Mouse (Mus musculus): ENCODE data around the gene Borcs7.
"Not testable (repeated sequence)": the region's sequence is repeated elsewhere in the genome, so short reads cannot be mapped to it uniquely, and the experiment has no call there.

Borcs7 gene

DNA sequence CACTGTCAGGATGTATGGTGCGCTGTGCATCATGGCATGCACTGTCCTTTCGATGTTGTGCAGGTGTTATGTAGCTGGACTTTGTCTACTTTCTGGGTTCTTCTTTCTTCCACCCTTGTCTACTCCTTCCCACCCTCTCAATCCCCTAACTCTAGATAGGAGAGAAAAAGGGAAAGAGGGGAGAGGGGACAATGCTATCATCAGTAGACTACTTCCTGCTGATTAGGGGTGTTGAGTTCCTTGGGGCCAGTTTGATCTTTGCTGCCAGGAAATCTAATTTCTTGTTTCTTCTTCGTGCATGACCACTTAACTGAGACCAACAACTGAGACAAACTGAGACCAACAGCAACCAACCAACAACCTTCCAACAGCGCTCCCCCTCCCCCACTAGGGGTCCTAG lies 20.9 kb downstream of the Borcs7 start:
- DNase-seq (ENCODE audit: low spot score in 2 of 2), result no peak

DNA sequence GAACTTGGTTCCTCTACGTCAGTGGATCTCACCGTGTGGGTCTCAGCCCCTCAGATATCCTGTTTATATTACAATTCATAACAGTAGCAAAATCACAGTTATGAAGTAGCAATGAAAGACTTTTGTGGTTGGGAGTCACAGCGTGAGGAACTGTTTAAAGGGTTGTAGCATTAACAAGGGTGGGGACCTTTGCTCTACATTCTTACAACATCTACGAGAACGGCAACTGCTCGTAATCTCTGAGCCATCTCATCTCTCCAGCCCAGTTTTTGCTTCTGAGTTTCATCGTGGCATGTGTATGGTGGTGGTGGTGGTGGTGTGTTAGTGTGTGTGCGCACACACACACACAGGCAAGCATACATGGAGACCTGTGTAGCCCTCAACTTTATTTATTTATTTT lies 24.5 kb downstream of the Borcs7 start:
- DNase-seq (ENCODE audit: low spot score in 2 of 2), result no peak

DNA sequence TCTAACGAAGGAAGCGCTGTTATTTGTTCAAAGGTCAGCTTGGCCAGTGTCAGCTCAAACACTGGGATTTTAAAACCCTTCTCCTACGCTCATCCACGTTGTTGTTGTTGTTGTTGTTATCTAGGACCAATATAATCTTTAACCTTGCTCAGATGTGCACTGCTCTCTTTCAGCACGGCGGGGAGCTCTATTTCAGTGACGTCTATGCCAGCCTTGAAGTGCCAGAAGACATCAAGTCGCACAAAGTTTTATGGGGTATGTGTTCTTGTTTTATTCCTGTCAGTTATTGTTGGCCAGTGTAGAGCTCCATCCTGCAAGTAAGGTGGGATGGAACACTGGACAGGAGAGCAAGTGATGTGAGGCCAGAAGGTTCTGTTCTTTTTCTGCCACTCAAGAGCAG lies 25.3 kb downstream of the Borcs7 start:
- no peak for DNase-seq (ENCODE audit: low spot score in 2 of 2)

- DNase-seq (ENCODE audit: low spot score in 2 of 2), result no peak
Observed at GRCm38 (mm10) chr19:46718150-46718549, 28.4 kb downstream of the Borcs7 start.

DNA sequence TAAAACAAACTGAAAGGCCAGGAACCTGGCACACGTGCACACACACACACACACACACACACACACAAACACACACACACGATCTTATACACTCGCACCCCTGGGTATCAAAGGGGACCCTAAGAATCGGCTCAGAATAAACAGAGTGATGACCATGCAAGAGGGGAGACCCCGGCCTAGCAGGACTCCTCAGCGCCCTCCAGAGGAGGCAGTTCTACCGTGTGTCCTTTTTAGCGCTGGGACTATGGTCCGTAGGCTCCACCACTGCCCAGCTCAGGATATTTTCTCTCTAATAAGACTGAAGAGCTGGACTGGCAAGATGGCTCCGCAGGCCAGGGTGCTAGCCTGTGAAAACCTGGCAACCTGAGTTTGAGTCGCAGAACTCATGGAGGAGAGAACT lies 34.7 kb downstream of the Borcs7 start:
- no peak for DNase-seq (ENCODE audit: low spot score in 2 of 2)

- DNase-seq (ENCODE audit: low spot score in 2 of 2), result no peak
Observed at GRCm38 (mm10) chr19:46726142-46726541, 36.4 kb downstream of the Borcs7 start.

DNA sequence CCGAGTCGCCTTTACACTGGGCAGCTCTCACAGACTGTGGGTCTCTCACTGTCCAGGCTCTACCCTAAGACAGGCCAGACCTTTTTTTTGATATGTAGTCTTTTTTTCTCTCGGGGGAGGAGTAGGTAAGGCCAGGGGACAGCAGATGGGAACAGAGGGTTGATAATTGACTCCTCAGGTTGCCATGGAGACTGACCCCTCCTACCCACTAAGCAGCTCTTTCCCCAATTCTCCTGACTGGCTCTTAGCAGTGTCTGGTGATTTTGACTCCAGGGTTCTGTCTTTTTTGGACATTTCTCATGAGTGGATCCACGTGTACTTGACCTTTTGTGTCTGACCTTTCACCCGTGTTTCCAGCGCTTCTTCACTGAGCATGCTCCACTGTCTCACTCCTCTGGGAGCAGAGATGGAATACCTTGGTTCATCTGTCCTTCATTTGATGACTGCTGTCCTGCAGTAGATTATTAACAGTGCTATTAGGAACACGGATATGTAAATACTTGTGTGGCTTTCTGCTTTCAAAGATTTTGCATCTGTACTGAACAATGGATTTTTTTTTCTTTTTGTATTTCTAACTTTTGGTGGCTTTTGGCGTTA lies 37.5 kb downstream of the Borcs7 start:
- no peak for DNase-seq (ENCODE audit: low spot score in 2 of 2)

DNA sequence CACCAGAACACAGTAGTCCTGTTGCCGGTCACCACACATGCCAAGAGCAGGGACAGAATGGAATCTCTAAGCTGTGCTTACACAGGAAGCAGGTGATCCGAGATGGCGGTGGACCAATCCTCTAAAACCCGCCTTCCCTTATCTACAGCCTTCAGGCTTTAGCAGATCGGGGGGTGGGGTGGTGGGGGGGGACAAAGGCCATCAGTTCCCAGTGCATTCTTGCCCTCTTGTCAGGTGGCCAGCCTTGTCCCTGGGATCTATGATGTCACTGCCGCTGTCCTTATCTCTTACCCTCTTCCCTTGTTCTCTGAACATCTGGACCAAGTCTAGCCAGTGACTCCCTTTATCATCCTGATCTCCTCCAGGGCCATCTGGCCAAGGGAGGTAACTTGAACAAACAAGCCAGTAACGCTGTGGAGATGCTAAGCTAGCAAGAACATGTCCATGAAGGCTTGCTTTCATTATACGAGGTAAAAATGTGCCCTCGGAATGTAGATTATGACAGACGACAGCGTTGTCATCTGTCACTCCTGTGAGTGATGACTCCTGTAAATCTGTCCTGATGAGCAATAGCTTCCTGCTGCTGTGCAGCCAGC lies 38.3 kb downstream of the Borcs7 start:
- no peak for DNase-seq (ENCODE audit: low spot score in 2 of 2)

DNA sequence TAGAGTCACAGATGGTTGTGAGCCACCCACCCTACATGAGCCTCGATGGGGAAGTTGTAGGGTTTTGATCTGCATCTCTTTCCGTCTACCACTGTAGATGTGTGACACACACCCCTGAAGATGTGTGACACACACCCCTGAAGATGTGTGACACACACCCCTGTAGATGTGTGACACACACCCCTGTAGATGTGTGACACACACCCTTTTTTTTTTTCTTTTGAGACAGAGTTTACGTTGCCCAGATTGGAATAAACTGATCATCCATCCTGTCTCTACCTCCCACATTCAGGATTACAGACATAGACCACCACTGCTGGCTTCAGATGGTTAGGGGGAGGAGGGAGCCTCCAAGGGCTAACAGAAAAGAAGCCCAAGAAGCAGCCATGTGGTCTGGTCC lies 39.2 kb downstream of the Borcs7 start:
- DNase-seq (ENCODE audit: low spot score in 2 of 2), result no peak

- DNase-seq (ENCODE audit: low spot score in 2 of 2), result no peak
Observed at GRCm38 (mm10) chr19:46731351-46731750, 41.6 kb downstream of the Borcs7 start.

GRCm38 (mm10) chr19:46732673-46733072 lies 43.0 kb downstream of the Borcs7 start:
- DNase-seq (ENCODE audit: low spot score in 2 of 2), result not testable (repeated sequence)

- no peak for DNase-seq (ENCODE audit: low spot score in 2 of 2)
Observed at GRCm38 (mm10) chr19:46733626-46734025, 43.9 kb downstream of the Borcs7 start.

- DNase-seq (ENCODE audit: low spot score in 2 of 2), result no peak
Observed at GRCm38 (mm10) chr19:46735241-46735640, 45.5 kb downstream of the Borcs7 start.

DNA sequence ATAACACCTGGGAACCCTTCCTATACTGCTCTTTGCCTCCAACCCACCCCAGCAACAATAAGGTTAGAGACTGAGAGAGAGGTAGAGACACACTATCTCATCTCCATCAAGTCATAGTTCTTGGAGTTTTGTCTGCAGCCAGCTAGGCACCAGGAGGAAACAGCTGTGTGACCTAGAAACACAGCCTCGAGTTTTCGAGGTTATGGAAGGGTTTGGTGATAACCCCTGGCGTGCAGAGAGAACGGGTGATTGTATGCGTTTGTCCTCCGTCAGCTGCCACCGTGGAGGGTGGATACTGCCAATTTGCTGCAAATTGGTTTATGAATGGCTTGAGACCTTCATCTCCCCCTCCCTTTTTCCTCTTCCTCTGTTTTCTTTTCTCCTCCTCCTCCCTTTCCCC lies 47.4 kb downstream of the Borcs7 start:
- no peak for DNase-seq (ENCODE audit: low spot score in 2 of 2)

DNA sequence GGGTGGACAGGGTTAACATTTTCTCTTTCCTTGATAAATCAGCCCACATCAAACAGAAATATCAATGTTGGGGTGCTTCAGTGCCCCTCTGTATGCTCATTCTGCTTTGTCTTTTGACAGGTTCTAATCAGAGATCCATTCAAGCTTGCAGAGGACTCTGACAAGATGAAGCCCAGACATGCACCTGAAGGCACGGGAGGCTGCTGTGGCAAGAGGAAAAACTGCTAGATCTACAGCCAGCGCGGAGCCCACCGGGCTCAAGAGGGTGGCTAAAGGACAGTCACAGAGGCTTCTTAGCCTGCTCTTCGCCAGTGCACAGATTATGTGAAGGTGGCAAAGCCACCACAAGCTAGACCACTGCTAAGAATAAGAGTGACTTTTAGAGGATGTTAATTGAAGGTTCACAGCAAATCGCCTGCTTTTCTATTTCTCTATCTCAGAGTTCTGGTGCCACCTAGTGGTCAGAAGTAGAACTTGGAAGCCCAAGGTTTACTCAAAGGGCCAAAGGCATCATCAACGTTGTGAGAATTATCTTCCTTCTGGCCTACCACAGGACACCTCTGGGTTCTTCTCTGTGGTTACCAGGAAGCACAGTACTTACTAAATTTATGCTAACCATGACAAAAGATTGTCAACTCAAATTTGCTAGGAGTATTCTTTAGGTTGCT lies 50.8 kb downstream of the Borcs7 start:
- DNase-seq (ENCODE audit: low spot score in 2 of 2), result peak; percentile 27 to 67

GRCm38 (mm10) chr19:46741574-46741973 lies 51.9 kb downstream of the Borcs7 start:
- DNase-seq (ENCODE audit: low spot score in 2 of 2), result no peak

DNA sequence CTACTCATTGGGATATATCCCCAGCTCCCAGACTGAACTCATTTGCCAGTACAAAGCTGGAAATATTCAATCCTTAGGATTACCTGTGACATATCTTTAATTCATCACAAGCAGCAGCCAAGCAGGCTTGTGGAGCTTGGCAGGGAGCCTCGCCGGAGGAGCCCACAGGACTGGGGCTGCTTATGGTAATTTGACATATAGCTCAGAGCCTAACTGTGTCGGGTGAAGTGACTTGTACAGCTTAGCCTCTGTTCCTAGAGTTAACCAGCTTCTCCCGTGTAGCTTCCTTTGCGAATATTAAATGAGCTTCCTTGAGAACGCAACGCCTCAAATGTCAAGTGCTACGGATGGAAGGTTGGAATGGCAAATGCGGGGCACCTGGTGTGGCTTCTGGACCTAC lies 55.0 kb downstream of the Borcs7 start:
- no peak for DNase-seq (ENCODE audit: low spot score in 2 of 2)

- DNase-seq (ENCODE audit: low spot score in 2 of 2), result no peak
Observed at GRCm38 (mm10) chr19:46747799-46748198, 58.1 kb downstream of the Borcs7 start.

- DNase-seq (ENCODE audit: low spot score in 2 of 2), result no peak
Observed at GRCm38 (mm10) chr19:46752235-46752634, 62.5 kb downstream of the Borcs7 start.

Data from frontal cortex, postnatal 10 days (tissue).